Mouse (Mus musculus) kidney, postnatal 14 days (tissue): ENCODE measurements around the gene Sun3.

Experiments
- DNase-seq: peaks from one replicate; pipeline ENCODE4 v3.0.0; 2022; ENCODE audit warnings: mixed read lengths

The Sun3 gene

DNA sequence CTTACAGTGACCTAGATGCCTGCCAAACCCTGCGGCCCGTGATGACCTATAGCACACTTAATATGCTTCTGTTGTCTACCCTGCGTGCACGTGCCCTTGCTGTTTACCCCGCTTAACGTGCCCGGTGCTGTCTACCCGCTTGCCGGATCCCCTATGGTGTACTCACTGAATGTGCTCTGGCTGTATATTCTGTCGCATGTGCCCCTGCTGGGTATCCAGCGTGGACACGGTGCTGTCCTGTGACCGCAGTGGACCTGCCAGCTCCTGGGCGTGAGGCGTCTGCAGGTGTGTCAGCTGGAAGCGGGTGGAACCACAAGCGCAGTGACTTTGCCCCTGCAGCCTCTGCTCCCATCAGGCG, at the start of gene Sun3:
Sun3 (minus strand) TSS at position 289 of the 358 bp plus-strand sequence.
- no peak for DNase-seq

DNA sequence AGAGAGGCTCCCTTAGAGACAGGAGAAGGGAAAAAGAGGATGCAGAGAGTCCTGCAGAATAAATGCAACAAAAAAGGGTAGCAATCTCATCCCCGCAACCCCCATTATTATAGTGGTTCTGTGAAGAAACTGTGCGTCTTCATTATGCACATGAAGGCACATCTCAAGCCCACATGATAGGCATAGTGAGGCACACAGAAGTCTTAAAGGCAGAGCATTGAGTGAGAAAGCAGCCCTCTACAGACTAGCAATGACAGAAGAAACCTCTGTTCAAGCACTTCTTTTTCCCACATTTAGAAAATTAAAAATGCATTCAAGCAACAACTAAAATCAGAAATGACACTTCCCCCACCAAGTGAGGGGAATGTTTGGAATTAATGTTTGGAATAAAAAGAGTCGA, 27.7 kb upstream of the Sun3 start:
- no peak for DNase-seq

DNA sequence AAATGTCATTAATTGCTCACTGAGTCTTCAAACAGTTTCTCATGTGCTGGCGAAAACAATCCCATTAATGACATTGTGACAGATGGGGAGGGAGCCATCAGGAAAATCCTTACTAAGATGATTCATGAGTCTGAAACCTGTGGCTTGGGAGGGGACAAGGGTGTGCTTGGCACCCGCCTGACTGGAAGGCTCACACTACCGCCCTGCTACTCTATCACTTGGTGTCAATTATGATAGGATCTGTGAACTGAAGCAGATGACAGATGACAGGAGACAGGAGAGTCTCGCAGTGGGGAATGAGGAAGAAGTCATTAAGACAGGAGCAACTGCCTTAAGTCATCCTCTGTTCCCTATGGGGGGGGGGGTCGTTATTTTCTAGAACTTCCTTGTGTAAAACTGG, 11.7 kb upstream of the Sun3 start:
- DNase-seq, result no peak

DNA sequence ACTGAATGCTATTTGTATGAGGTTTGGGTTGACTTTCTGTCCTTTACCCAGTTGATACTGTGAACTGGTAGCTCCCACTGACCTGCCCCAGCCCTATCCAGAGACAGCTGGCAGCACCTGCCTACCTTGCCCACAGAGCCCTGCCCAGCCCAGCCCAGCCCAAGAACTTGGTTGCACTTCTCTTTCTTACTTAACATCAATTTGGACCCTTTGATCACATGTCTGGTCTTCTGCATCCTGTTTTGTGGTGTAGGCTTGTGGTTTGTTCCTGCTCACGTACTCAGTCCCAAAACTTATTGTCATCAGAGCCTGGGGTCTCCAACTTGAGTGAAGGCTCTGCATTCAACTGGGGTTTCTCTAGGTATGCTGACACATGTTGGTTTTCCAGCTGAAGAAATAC, 11.2 kb upstream of the Sun3 start:
- no peak for DNase-seq

DNA sequence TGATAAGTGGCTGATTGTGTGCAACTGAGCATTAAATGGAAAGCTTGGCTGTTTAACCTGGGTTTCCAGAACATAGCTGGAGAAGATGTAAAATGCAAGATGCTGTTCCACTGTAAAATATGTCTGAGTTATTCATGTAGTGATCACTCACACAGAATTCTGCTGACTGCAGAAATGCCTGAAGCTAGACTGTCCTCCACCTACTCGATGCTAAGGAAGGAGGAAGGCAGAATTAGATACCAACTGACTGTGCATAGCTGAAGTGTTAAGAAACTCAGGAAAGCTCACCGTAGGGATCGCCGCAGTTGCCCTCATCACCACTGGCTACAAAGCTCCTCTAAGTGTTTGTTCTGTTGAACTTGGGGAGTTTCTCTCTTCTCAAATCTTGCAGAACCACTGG, 8.9 kb upstream of the Sun3 start:
- DNase-seq, result no peak

- DNase-seq, result no peak
These were observed 8.1 kb upstream of the Sun3 start for GRCm38 (mm10) chr11:9056937-9057336.

DNA sequence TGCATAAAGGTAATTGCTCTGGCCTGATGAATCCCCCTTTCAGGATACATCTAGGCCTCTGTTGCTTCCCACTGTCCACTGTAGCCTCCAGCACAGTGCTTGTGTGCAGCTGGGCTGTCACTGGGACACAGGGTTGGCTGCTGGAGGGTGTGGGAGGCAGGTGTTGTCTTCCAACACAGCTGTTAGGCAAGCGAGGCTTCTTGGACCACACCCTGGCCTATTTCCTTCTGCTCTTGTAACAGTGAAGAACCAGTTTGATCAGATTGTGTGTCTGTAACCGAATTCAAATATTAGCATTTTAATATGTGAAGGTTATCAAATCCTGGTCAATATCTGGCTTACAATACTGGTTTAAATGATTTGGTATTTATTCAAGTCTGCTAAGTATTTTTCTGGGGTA, 3.1 kb upstream of the Sun3 start:
- no peak for DNase-seq

DNA sequence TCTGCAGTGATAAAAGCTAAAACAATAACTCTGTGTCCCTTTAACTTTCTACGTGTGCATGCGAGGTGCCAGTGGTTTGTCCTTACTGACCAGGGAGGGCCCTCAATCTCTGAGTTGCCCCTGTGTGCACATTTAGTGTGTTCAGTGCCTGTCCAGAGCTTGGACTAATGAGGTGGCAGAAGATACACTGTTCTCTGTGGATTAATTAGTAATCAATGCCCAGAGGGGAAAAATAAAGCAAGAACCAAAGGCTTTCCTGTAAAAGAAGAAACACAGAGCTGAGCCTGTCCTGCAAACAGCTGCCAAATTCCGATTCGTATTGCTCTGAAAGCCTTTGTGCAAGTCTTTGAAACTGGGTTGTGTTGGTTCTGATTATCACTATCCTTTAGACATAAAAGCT, 1.4 kb upstream of the Sun3 start:
- DNase-seq, result peak; percentile 12

DNA sequence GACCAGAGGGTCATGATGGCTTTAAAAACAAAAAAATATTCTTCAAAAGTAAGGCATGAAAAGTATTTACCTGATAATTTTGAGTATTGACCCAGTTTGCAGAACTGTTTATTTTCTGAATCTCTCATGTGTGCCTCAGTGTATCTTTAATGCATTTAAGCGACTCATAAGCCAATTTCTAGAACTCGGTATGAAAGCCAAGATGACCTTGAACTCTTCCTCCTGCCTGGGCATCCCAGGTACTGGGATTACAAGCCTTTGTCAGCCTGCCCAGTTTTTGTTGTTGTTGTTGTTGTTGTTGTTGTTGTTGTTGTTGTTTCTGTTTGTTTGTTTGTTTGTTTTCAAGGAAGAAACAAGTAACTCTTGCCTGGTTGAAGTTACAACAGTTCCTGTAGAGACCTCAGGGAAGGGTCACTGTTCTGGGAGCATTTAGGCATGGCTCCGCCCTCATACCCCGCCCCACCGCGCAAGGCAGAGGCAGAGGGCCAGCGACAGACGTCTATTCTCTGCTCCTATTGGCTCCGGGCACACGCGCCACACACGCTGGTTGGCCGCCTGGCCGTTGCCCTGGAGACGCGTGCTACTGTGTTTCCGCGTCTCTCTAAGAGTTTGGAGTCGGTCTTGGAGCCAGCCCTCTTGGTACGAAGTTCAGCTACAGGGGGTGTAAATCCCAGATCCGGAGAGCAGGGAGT, 634 bp downstream of the Sun3 start, which contains the start of gene Gm11992:
Gm11992 (plus strand) TSS at position 584 of the 692 bp plus-strand sequence.
- peak; percentile 95 for DNase-seq

GRCm38 (mm10) chr11:9047044-9047443, 1.7 kb downstream of the Sun3 start:
- DNase-seq, result peak; percentile 44

- no peak for DNase-seq
These were observed 2.2 kb downstream of the Sun3 start for GRCm38 (mm10) chr11:9046546-9046945.

DNA sequence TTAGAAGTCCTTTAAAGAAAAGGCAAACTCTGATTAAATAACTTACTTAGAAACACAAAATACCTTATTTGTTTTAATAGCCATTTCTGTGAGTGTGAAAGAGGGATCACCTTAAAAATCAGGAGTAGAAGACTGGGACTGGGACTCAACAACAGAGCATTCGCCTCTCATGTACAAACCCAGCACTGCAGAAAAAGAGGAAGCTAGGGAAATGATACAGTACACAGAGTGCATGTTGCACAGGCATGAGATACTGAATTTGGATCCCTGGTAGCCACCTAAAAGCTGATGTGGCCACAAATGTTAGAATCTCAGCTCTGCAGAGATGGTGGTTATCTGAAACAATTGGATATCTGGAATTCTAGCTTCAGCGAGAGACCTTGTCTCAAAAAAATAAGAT, 17.3 kb downstream of the Sun3 start:
- no peak for DNase-seq

DNA sequence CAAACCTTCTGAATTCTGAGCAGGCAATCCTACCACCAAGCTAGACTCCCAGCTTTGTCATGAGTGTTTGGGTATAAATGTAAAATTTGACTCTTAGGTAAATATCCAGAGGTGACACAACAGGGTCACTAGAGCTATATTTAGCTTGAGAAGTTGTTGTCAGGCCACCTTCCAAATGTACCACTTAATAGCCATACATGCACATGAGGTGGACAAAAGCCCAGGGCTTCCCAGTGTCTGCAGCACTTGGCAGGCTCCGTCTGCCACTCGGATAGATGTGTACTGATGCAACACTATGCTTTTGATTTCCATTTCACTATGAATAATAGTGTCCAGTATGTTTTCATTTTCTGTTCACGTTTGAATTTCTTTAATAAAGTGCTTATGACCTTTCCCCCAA, 23.6 kb downstream of the Sun3 start:
- no peak for DNase-seq

DNA sequence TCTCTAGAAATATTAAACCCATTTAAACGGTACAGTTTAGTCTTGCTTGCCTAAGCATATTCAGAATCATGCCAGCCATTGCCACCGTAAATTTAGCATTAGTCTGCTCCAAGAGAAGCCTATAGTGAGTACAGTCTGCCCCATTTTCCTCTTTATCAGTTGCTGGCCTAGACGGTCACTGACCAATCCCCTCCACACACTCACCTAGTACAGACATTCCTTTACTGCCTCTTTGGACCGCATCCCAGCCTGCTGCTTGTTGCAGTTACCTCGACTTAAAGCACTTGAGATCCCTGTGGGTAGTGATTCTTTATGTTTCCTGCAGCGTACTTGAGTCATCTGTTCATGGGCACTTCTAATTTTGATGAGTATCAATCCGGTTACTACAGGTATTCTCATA, 24.0 kb downstream of the Sun3 start:
- DNase-seq, result no peak

- DNase-seq, result no peak
These were observed 28.6 kb downstream of the Sun3 start for GRCm38 (mm10) chr11:9020207-9020606.

GRCm38 (mm10) chr11:9018491-9019267, 30.1 kb downstream of the Sun3 start:
- DNase-seq, result no peak

DNA sequence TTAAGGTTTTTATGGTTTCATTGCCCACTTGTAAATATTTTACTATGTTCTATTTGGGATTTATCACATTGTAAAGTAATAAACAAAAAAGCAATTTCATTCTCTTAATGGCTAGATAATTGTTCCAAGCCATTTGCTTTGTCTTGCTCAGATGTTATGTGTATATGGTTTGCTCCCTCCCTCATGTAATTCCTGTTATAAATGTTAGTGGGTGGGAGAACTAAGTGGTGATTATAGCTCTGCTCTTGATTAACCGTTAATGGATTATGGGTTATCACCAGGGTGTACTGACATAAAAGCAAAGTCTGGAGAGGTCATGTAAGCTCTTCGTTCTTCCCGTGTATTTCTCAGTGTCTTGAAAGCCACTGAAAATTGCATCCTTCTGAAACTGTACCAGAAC, 34.1 kb downstream of the Sun3 start:
- DNase-seq, result no peak

DNA sequence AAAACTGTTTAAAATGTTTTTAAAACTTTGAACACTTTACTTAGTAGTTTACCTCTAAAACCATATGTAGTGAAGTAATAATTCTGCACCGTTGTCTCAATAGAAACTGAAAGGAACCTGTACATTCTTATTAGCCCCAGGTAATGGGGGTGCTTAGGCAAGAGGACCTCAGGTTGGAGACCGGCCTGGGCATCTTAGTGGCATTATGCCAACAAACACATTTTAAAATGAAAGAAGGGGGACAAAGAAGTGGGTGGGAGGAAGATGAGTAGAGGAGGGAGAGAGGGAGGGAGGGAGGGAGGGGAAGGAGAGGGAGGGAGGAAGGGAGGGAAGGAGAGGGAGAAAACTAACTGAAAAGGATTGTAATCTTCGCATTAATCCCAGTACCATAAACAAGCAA, 37.4 kb downstream of the Sun3 start:
- DNase-seq, result no peak

DNA sequence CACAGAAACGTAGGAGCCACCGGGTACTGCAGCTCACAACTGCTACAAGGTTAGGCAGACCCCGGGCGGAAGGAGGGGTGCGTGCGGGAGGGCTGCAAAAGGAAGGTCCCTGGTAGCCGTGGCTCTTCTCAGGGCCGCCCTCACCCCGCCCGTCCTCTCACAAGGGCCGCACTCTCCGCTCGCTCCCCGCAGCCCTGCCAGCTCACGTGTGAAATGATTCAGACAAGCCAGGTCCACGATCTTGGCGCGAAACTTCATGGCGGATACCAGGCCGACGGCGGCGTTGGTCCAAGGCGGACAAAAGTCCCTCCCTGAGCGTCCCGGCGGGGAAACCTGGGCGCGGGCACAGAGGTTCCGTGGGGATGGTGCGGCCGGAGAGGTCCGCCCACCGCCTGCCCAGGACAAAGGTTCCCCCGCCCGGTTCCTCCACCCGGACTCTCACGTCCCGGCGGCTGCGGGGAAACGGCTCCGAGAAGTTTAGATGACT, 37.9 kb downstream of the Sun3 start, which contains the start of gene Hus1:
Hus1 (minus strand) TSS at position 339 of the 487 bp plus-strand sequence.
- DNase-seq, result peak; percentile 93

GRCm38 (mm10) chr11:9010416-9010815, 38.4 kb downstream of the Sun3 start:
- peak; percentile 79 for DNase-seq

DNA sequence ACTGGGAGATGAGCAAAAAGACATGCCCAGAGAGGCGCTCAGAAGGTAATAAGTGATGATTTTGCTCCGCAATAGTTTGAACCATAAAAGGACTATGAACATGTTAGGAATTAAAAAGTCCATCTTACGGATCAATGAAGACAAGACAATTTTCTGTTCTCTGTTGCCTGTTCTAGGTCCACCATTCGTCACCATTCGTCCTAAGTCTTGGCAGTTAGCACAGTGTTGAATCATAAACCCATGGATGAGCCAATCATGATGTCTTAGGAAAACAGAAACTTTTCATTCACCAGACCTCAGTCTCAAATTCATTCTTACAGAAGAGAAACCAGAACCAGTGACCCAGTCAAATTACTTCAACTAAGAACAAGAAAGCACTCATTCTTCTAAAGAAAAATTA, 40.0 kb downstream of the Sun3 start:
- DNase-seq, result no peak

DNA sequence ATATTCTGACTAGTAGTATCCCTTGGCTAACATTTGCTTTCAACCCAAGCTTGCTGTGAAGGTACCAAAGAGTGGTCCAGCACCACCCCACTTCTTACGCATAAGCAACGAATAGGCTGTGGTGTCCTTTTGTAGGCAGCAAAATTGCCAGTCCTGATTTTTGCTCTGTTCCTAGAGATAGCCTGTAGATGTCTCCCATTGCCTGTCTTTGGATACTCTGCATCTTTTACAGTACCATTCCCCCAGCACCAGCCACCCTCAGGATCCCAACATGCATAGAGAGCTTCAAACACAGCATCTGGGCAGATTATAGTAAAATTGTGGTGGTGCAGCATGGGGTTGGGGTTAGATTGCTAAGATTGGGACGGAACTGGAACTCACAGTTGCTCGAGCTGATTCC, 60.7 kb downstream of the Sun3 start:
- no peak for DNase-seq

GRCm38 (mm10) chr11:8986058-8986457, 62.7 kb downstream of the Sun3 start:
- DNase-seq, result peak; percentile 63

- peak; percentile 77 for DNase-seq
These were observed 65.4 kb downstream of the Sun3 start for GRCm38 (mm10) chr11:8983237-8983861.
